Mouse (Mus musculus) limb, embryonic 11.5 days (tissue): ENCODE measurements at regions not wholly inside any gene's neighbourhood (a gene's known extent, or its start where the extent isn't known, plus 50 kb on each side); places are given as distances from the start of the nearest gene placed in this dataset.

ENCODE experiments used
- ATAC-seq: fragments of 200-750 bp; cut with Nextera tagmentation; 2 replicates; pipeline ENCODE4 v1.8.0; 2017; ENCODE audit warnings: low read depth; ENCODE audit not compliant: insufficient number of reproducible peaks, low FRiP score, low TSS enrichment
- DNase-seq: peaks from one replicate; pipeline ENCODE4 v3.0.0-alpha.2; 2015; ENCODE audit warnings: low spot score
- H3K27ac ChIP-seq: fragments of 300-500 bp; sonication (generic); replicated peaks from 2 replicates; pipeline ENCODE4 v1.5.1; 2014; ENCODE audit warnings: low read depth, mild to moderate bottlenecking, low read length
- H3K27me3 ChIP-seq: fragments of 300-500 bp; sonication (generic); 2 replicates; pipeline ENCODE4 v1.6.1; 2014; ENCODE audit warnings: mild to moderate bottlenecking, low read length, mixed read lengths; ENCODE audit not compliant: control insufficient read depth, insufficient read depth
- H3K36me3 ChIP-seq: fragments of 300-500 bp; sonication (generic); 2 replicates; pipeline ENCODE4 v1.6.1; 2014; ENCODE audit warnings: mild to moderate bottlenecking, low read length, moderate library complexity, mixed read lengths; ENCODE audit not compliant: control insufficient read depth, insufficient read depth
- H3K4me1 ChIP-seq: fragments of 300-500 bp; sonication (generic); 2 replicates; pipeline ENCODE4 v1.6.1; 2014; ENCODE audit warnings: low read length, mixed read lengths; ENCODE audit not compliant: control insufficient read depth, insufficient read depth
- H3K4me2 ChIP-seq: fragments of 300-500 bp; sonication (generic); 2 replicates; pipeline ENCODE4 v1.6.1; 2014; ENCODE audit warnings: low read depth, mild to moderate bottlenecking, moderate library complexity; ENCODE audit not compliant: severe bottlenecking
- H3K4me3 ChIP-seq: fragments of 300-500 bp; sonication (generic); 2 replicates; pipeline ENCODE4 v1.5.1; 2014; ENCODE audit warnings: low read depth, low read length
- H3K9ac ChIP-seq: fragments of 300-500 bp; sonication (generic); 2 replicates; pipeline ENCODE4 v1.6.1; 2014; ENCODE audit warnings: mild to moderate bottlenecking, low read length
- H3K9me3 ChIP-seq: fragments of 300-500 bp; sonication (generic); 2 replicates; pipeline ENCODE4 v1.6.1; 2016; ENCODE audit warnings: low read length; ENCODE audit not compliant: control insufficient read depth
- WGBS: fragments of 180-500 bp; shearing (Covaris S2); extraction: QIAGEN DNeasy Blood & Tissue Kit; methylation state at CpG from one replicate; pipeline ENCODE4 v1.1.7; 2014; 5-methylcytosine and 5-hydroxymethylcytosine counted together

GRCm38 (mm10) chr4:119018573-119018972 lies 57.2 kb downstream of the Lao1 start:
- ATAC-seq (no peak), DNase-seq (no peak)
- H3K4me2 ChIP-seq: no peak overlapping the region
- 52% methylated on average over 6 of the region's 6 CpGs for WGBS
- H3K27me3 ChIP-seq: no peaks in the 10 kb centered on the region
- H3K9me3 ChIP-seq: no peaks in the 10 kb centered on the region
- 0 out of 2 replicates have a peak, but pooled peaks cover 4% of the 10 kb centered on the region for H3K4me1 ChIP-seq
- H3K4me3 ChIP-seq: no peak overlapping the region
- H3K27ac ChIP-seq: no peak overlapping the region
- no peaks in the 10 kb centered on the region for H3K36me3 ChIP-seq
- no peak overlapping the region for H3K9ac ChIP-seq

GRCm38 (mm10) chr4:119019013-119019781 lies 57.8 kb downstream of the Lao1 start:
- no peaks in the 10 kb centered on the region for H3K9me3 ChIP-seq
- H3K27ac ChIP-seq: no peak overlapping the region
- no peak overlapping the region for H3K4me3 ChIP-seq
- WGBS: 43% methylated on average over 12 of the region's 12 CpGs
- ATAC-seq (no peak), DNase-seq (peak; percentile 54)
- 0 out of 2 replicates have a peak, but pooled peaks cover 4% of the 10 kb centered on the region for H3K4me1 ChIP-seq
- H3K27me3 ChIP-seq: no peaks in the 10 kb centered on the region
- H3K4me2 ChIP-seq: no peak overlapping the region
- H3K9ac ChIP-seq: no peak overlapping the region
- no peaks in the 10 kb centered on the region for H3K36me3 ChIP-seq

- DNase-seq: no peak
- WGBS: 50% methylated on average over 6 of the region's 6 CpGs
- no peak for ATAC-seq
- 0 out of 2 replicates have a peak, but pooled peaks cover 7% of the 10 kb centered on the region for H3K4me1 ChIP-seq
- no peaks in the 10 kb centered on the region for H3K9me3 ChIP-seq
- no peaks in the 10 kb centered on the region for H3K27me3 ChIP-seq
- no peak overlapping the region for H3K9ac ChIP-seq
- no peak overlapping the region for H3K4me2 ChIP-seq
- H3K36me3 ChIP-seq: no peaks in the 10 kb centered on the region
- no peak overlapping the region for H3K4me3 ChIP-seq
- no peak overlapping the region for H3K27ac ChIP-seq
Observed at GRCm38 (mm10) chr4:119022338-119022737, 61.0 kb downstream of the Lao1 start.

- no peak overlapping the region for H3K27ac ChIP-seq
Observed at GRCm38 (mm10) chr4:119026237-119026861, 65.0 kb downstream of the Lao1 start.

GRCm38 (mm10) chr4:119028208-119028821 lies 66.9 kb downstream of the Lao1 start:
- Histone ChIP-seq H3K36me3 (no peaks in the 10 kb centered on the region), H3K4me1 (0 out of 2 replicates have a peak, but pooled peaks cover 2% of the 10 kb centered on the region), H3K4me3 (no peak overlapping the region), H3K9ac (no peak overlapping the region), H3K27me3 (no peaks in the 10 kb centered on the region), H3K4me2 (no peak overlapping the region), H3K27ac (no peak overlapping the region), H3K9me3 (no peaks in the 10 kb centered on the region)
- ATAC-seq: no peak
- peak; percentile 36 for DNase-seq
- WGBS: 17% methylated on average over 8 of the region's 8 CpGs

More at GRCm38 (mm10) chr4:119026237-119026861, 65.0 kb downstream of the Lao1 start:
- no peaks in the 10 kb centered on the region for H3K9me3 ChIP-seq
- H3K9ac ChIP-seq: no peak overlapping the region
- no peak for ATAC-seq
- H3K4me2 ChIP-seq: no peak overlapping the region
- 0 out of 2 replicates have a peak, but pooled peaks cover 2% of the 10 kb centered on the region for H3K4me1 ChIP-seq
- WGBS: 30% methylated on average over 5 of the region's 5 CpGs
- H3K27me3 ChIP-seq: no peaks in the 10 kb centered on the region
- DNase-seq: no peak
- H3K4me3 ChIP-seq: no peak overlapping the region
- H3K36me3 ChIP-seq: no peaks in the 10 kb centered on the region

- no peaks in the 10 kb centered on the region for H3K27me3 ChIP-seq
- 48% methylated on average over 7 of the region's 7 CpGs for WGBS
- no peak for DNase-seq
- no peak for ATAC-seq
- H3K9ac ChIP-seq: no peak overlapping the region
- no peak overlapping the region for H3K27ac ChIP-seq
- H3K9me3 ChIP-seq: no peaks in the 10 kb centered on the region
- 0 out of 2 replicates have a peak, but pooled peaks cover 2% of the 10 kb centered on the region for H3K4me1 ChIP-seq
- H3K36me3 ChIP-seq: no peaks in the 10 kb centered on the region
- no peak overlapping the region for H3K4me2 ChIP-seq
- no peak overlapping the region for H3K4me3 ChIP-seq
Observed at GRCm38 (mm10) chr4:119029091-119029490, 67.7 kb downstream of the Lao1 start.

- Histone ChIP-seq H3K36me3 (no peaks in the 10 kb centered on the region), H3K4me2 (no peak overlapping the region), H3K27ac (no peak overlapping the region), H3K4me1 (0 out of 2 replicates have a peak, but pooled peaks cover 2% of the 10 kb centered on the region), H3K9ac (no peak overlapping the region), H3K27me3 (no peaks in the 10 kb centered on the region), H3K4me3 (no peak overlapping the region), H3K9me3 (no peaks in the 10 kb centered on the region)
- DNase-seq: no peak
- ATAC-seq: no peak
- 83% methylated on average over 6 of the region's 6 CpGs for WGBS
Observed at GRCm38 (mm10) chr4:119029735-119030134, 68.4 kb downstream of the Lao1 start.

- no peaks in the 10 kb centered on the region for H3K9me3 ChIP-seq
- DNase-seq (no peak), ATAC-seq (no peak)
- no peaks in the 10 kb centered on the region for H3K36me3 ChIP-seq
- WGBS: 48% methylated on average over 5 of the region's 5 CpGs
- no peaks in the 10 kb centered on the region for H3K27me3 ChIP-seq
- no peak overlapping the region for H3K4me3 ChIP-seq
- H3K27ac ChIP-seq: no peak overlapping the region
- H3K4me1 ChIP-seq: 0 out of 2 replicates have a peak, but pooled peaks cover 2% of the 10 kb centered on the region
- no peak overlapping the region for H3K4me2 ChIP-seq
- no peak overlapping the region; the same call in 1 of the 2 replicates for H3K9ac ChIP-seq
Observed at GRCm38 (mm10) chr4:119030865-119031264, 69.5 kb downstream of the Lao1 start.
